Mouse (Mus musculus): ENCODE results near the gene Senp6. TPM values are rescaled to one million over a fixed set of nuclear protein-coding genes. Genes with fewer than 3 reads are reported as not detected.

Senp6 gene
- polyA plus RNA-seq, 2 experiments = 14.6 to 15.2 TPM

DNA sequence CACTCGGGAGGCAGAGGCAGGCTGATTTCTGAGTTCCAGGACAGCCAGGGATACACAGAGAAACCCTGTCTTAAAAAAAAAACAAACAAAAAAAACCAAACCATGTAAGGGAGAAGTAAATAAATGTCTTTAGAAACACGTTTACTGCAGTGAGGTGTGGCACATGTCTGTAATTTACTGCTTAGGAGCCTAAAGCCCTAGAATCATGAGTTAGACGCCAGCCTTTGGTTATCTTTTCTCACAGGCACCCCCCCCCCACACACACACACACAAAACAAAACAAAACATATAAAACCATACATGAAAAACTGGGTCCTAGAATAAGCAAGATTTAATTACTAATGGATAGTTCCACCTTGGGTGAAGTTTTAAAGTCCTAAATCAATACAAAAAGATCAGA lies 29.6 kb downstream of the Senp6 start:
- H3K4me1 ChIP-seq (replicated peaks; ENCODE audit: control insufficient read depth in 2 of 2, insufficient read depth in 2 of 2, low read length in 1 of 2) = no peaks in the 10 kb centered on the region
- H3K9ac ChIP-seq (replicated peaks) = no peak overlapping the region
- 39% methylated on average over 3 of the region's 3 CpGs for WGBS (ENCODE audit: insufficient replicate concordance)
- ATAC-seq (ENCODE audit: insufficient read depth) (no peak), DNase-seq (ENCODE audit: low read depth in 3 of 3, low spot score in 3 of 3) (no peak)
- no peaks in the 10 kb centered on the region for H3K9me3 ChIP-seq (ENCODE audit: control insufficient read depth, low read length)
- no peak overlapping the region for H3K27ac ChIP-seq
- H3K36me3 ChIP-seq (replicated peaks; ENCODE audit: control insufficient read depth, insufficient read depth, low read depth) = peaks cover 6% of the 10 kb centered on the region; the same call in 1 of the 2 replicates
- no peak overlapping the region for H3K4me2 ChIP-seq (ENCODE audit: low read depth)
- no peaks in the 10 kb centered on the region for H3K27me3 ChIP-seq (ENCODE audit: control insufficient read depth, insufficient read depth, low read length)
- no peak overlapping the region for H3K4me3 ChIP-seq (ENCODE audit: insufficient read depth in 1 of 2, low read depth in 2 of 2, low read length in 2 of 2)
- TF ChIP-seq CTCF (IDR thresholded peaks at IDR 0.05; ENCODE audit: low read depth) (no peak), EP300 (IDR thresholded peaks at IDR 0.05; ENCODE audit: low read depth) (no peak)

DNA sequence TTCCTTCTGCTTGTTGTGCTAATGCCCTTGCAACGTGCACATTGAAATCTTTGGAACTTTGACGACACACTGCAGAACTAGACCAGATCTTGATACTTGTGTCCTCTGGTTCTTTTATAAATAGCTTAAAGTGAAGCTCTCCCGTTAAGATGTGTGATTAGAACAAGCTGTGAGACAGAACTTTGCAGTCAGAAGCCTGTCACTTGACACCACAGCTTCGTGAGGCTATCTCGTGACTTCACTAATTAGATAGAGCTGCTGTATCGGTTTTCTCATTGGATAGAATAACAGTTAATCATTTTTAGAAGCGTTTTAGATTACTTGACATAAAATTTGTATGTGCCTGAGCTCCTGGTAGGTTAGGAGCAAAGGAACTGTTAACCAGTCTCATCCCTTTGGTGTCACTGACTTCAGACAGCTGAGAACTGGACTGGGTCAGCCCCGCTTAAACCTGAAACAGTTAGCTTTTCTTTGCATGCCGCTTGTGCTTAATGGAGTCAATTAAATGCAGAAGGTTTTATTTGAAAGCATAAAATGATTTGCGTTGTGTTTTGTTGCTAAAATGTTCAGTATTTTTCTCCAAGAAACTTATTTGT lies 79.4 kb downstream of the Senp6 start:
- Histone ChIP-seq H3K27me3 (ENCODE audit: control insufficient read depth, insufficient read depth, low read length) (no peaks in the 10 kb centered on the region), H3K9me3 (ENCODE audit: control insufficient read depth, low read length) (no peaks in the 10 kb centered on the region), H3K4me1 (replicated peaks; ENCODE audit: control insufficient read depth in 2 of 2, insufficient read depth in 2 of 2, low read length in 1 of 2) (no peaks in the 10 kb centered on the region), H3K9ac (replicated peaks) (no peak overlapping the region), H3K36me3 (replicated peaks; ENCODE audit: control insufficient read depth, insufficient read depth, low read depth) (peaks cover 4% of the 10 kb centered on the region; the same call in 1 of the 2 replicates), H3K4me3 (ENCODE audit: insufficient read depth in 1 of 2, low read depth in 2 of 2, low read length in 2 of 2) (no peak overlapping the region), H3K27ac (no peak overlapping the region), H3K4me2 (ENCODE audit: low read depth) (no peak overlapping the region)
- no peak for ATAC-seq (ENCODE audit: insufficient read depth)
- TF ChIP-seq CTCF (IDR thresholded peaks at IDR 0.05; ENCODE audit: low read depth) (no peak), EP300 (IDR thresholded peaks at IDR 0.05; ENCODE audit: low read depth) (no peak)
- DNase-seq (ENCODE audit: low read depth in 3 of 3, low spot score in 3 of 3) = no peak
- WGBS (ENCODE audit: insufficient replicate concordance) = 73% methylated on average over 10 of the region's 10 CpGs

DNA sequence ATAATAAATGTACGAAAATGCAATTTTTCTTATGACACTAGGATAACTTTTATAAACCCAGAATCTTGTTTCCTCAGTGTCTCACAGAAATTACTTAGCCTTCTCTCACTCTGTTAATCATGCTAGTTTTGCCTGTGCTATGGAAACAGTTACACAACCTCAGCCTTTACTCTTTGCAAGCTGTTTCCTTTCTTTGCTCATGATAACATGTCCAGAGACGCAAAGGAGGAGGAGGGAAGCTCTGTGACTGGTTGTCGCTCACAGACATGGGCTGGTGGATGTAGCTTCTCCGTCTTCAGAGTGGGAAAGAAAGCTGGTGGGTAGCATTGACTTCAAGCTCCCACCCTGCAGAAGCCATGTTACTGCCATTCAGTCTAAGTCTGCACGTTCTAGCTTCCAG lies 82.9 kb downstream of the Senp6 start:
- DNase-seq (ENCODE audit: low read depth in 3 of 3, low spot score in 3 of 3) (no peak), ATAC-seq (ENCODE audit: insufficient read depth) (no peak)
- no peaks in the 10 kb centered on the region for H3K9me3 ChIP-seq (ENCODE audit: control insufficient read depth, low read length)
- no peak overlapping the region for H3K4me3 ChIP-seq (ENCODE audit: insufficient read depth in 1 of 2, low read depth in 2 of 2, low read length in 2 of 2)
- H3K4me1 ChIP-seq (replicated peaks; ENCODE audit: control insufficient read depth in 2 of 2, insufficient read depth in 2 of 2, low read length in 1 of 2) = no peaks in the 10 kb centered on the region
- WGBS (ENCODE audit: insufficient replicate concordance) = 48% methylated on average over 5 of the region's 5 CpGs
- TF ChIP-seq CTCF (IDR thresholded peaks at IDR 0.05; ENCODE audit: low read depth) = no peak
- TF ChIP-seq EP300 (IDR thresholded peaks at IDR 0.05; ENCODE audit: low read depth) = no peak
- no peaks in the 10 kb centered on the region; the same call in 1 of the 2 replicates for H3K36me3 ChIP-seq (replicated peaks; ENCODE audit: control insufficient read depth, insufficient read depth, low read depth)
- no peak overlapping the region for H3K9ac ChIP-seq (replicated peaks)
- H3K4me2 ChIP-seq (ENCODE audit: low read depth) = no peak overlapping the region
- no peaks in the 10 kb centered on the region for H3K27me3 ChIP-seq (ENCODE audit: control insufficient read depth, insufficient read depth, low read length)
- H3K27ac ChIP-seq = no peak overlapping the region

DNA sequence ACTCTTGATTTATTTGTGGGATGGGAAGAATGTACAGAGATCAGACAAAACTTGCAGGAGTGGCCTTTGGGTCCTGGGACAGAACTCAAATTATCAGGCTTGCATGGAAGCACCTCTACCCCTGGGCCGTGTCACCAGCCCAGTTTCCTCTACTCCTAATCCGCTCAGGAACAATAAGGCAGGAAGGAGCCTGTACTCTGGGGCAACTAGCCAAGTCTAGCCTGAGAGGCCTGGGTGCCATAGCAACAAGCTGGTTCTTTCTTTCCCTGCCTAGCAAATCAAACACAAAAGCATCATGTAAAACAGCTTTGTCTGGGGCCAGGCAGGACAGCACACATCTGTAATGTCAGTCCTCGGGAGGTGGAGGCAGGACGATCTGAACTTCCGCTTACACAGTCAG lies 88.6 kb downstream of the Senp6 start:
- TF ChIP-seq CTCF (IDR thresholded peaks at IDR 0.05; ENCODE audit: low read depth) = no peak
- H3K4me1 ChIP-seq (replicated peaks; ENCODE audit: control insufficient read depth in 2 of 2, insufficient read depth in 2 of 2, low read length in 1 of 2) = no peaks in the 10 kb centered on the region; a peak in 1 of 4 replicates
- WGBS (ENCODE audit: insufficient replicate concordance) = 70% methylated on average over 5 of the region's 5 CpGs
- DNase-seq (ENCODE audit: low read depth in 3 of 3, low spot score in 3 of 3) = no peak
- no peak overlapping the region for H3K27ac ChIP-seq
- no peak for ATAC-seq (ENCODE audit: insufficient read depth)
- H3K36me3 ChIP-seq (replicated peaks; ENCODE audit: control insufficient read depth, insufficient read depth, low read depth) = no peaks in the 10 kb centered on the region
- no peak overlapping the region for H3K4me3 ChIP-seq (ENCODE audit: insufficient read depth in 1 of 2, low read depth in 2 of 2, low read length in 2 of 2)
- no peaks in the 10 kb centered on the region for H3K27me3 ChIP-seq (ENCODE audit: control insufficient read depth, insufficient read depth, low read length)
- no peak overlapping the region for H3K4me2 ChIP-seq (ENCODE audit: low read depth)
- no peaks in the 10 kb centered on the region for H3K9me3 ChIP-seq (ENCODE audit: control insufficient read depth, low read length)
- no peak overlapping the region for H3K9ac ChIP-seq (replicated peaks)

DNA sequence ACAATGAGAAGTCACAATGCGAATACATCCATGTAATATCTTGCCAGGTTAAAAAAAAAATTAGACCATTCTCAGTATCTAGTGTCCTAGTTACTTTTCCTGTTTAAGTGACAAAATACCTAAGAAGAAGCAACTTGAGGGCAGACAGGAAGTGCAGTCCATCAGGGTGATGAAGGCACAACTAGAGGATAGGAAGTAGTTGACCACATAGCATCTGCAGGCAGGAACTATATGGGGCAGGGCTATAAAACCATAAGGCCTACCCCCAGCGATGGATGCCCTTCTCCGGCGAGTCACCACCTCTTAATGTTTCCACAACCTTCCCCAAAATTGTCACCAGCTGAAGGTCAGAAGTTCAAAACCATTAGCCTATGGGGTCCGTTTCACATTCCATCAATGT lies 90.1 kb downstream of the Senp6 start:
- Histone ChIP-seq H3K9me3 (ENCODE audit: control insufficient read depth, low read length) (no peaks in the 10 kb centered on the region), H3K4me3 (ENCODE audit: insufficient read depth in 1 of 2, low read depth in 2 of 2, low read length in 2 of 2) (no peak overlapping the region), H3K27me3 (ENCODE audit: control insufficient read depth, insufficient read depth, low read length) (no peaks in the 10 kb centered on the region; the same call in 1 of the 2 replicates), H3K4me1 (replicated peaks; ENCODE audit: control insufficient read depth in 2 of 2, insufficient read depth in 2 of 2, low read length in 1 of 2) (no peaks in the 10 kb centered on the region; a peak in 1 of 4 replicates), H3K9ac (replicated peaks) (no peak overlapping the region), H3K36me3 (replicated peaks; ENCODE audit: control insufficient read depth, insufficient read depth, low read depth) (no peaks in the 10 kb centered on the region), H3K4me2 (ENCODE audit: low read depth) (no peak overlapping the region), H3K27ac (no peak overlapping the region)
- TF ChIP-seq CTCF (IDR thresholded peaks at IDR 0.05; ENCODE audit: low read depth) (no peak), EP300 (IDR thresholded peaks at IDR 0.05; ENCODE audit: low read depth) (no peak)
- DNase-seq (ENCODE audit: low read depth in 3 of 3, low spot score in 3 of 3) (no peak), ATAC-seq (ENCODE audit: insufficient read depth) (no peak)
- WGBS (ENCODE audit: insufficient replicate concordance) = 35% methylated on average over 5 of the region's 5 CpGs

All from liver, embryonic 14.5 days (tissue).